Mouse (Mus musculus) lung, postnatal 36 days (tissue): Measurements from ENCODE around the gene Arid2.
"Not testable (repeated sequence)": the region's sequence is repeated elsewhere in the genome, so short reads cannot be mapped to it uniquely, and the experiment has no call there.

Experiments used
- DNase-seq: peaks from one replicate; pipeline ENCODE4 v3.0.0; 2022; ENCODE audit warnings: mixed read lengths

The Arid2 gene

DNA sequence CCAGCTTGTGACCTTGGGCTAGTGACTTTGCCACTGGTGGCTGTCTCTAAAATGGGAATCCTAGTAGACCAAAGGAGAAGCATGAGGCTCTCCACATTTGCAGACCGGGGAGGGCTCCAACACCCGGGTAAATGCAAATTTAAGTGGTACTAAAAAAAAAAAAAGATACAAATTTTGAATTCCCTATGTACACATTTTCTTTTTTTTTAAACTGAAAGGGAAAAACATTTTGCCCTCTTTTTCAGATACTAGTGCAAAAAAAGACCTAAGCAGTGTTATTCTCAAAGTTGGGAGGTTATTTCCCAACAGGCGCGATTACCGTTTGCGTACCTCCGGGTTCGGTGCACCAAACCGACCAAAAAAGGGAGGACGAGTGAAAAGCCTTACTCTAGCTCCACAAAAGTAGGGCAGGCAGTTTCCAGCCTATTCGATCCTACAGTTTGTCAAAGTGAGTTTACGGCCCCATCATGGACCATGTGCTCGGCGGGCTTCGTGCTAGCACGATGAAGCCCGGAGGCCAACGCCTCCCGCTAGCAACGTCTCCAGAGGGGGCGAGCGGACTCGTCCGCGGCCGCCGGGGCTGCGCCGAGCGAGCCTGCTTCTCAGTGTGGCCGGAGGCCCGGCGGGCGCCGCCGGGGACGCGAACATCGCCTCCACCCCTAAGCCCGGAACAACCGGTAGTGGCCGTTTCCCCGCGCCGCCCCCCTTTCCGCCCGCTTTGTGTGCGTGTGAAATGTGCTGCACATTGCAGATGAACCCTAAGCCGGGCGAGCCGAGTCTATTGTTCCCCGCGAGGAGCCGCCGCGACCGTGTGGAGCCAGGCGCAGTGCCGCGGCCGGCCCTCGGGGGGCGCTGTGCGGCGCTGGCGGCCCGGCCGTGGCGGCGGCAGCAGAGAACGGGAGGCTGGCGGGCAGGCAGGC, 1.0 kb upstream of the Arid2 start:
- DNase-seq = peak; percentile 98

DNA sequence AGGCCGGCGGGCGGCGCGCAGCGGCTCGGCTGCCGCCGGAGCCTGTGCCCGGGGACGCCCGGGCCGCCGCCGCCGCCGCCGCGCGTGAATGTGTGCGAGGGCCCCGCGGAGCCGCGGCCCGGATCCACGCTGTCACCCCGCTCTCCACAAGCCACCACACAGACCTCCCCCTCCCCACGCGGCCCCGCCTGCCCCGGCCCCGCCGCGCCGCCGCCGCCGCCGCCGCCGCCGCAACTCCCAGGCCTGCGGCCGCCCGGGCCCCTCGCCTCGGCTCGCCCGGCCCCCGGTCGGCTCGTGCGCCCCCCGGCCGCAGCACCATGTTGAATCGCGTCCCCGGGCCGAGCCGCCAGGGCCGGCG, 404 bp upstream of the Arid2 start:
- DNase-seq = no peak

DNA sequence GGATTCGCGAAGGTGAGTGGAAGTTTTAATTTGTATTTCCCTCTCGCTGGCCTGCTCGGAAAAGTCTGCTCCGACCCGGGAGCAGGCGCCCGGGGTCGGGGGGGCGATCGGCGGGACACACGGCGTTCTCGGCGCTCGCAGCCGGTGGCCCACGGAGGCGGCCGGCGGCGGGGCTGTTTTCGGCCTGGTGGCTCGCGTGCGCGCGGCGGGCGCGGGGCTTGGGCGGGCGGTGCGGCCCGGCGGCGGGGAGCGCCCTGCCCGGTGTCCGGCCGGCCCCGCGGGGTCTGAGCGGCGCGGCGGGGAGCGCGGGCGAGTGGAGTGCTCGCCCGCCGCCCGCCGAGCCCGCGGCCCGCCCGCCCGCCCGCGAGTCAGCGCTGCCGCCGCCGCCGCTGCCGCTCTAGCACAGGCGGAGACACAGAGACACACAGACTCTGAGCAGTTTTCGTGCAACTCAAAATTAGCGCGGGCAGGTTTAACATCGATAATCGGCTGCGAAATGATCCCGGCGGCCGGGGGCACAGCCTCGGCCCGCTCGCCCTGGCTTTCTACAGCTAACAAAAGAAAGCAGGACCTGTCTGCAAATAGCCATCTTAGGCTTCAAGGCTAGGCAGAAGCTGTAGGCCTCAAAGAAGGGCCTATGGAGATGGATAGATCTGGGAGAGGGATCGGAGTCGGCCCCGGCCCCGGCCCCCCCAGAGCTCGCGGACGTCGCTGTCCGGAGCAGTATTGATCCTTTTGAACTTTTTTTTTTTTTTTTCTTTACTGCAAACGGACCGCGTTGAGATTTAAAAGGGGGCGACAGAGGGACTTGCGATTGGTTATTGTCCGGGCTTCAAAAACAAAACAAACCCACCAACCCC, 888 bp downstream of the Arid2 start:
- DNase-seq = peak; percentile 47

DNA sequence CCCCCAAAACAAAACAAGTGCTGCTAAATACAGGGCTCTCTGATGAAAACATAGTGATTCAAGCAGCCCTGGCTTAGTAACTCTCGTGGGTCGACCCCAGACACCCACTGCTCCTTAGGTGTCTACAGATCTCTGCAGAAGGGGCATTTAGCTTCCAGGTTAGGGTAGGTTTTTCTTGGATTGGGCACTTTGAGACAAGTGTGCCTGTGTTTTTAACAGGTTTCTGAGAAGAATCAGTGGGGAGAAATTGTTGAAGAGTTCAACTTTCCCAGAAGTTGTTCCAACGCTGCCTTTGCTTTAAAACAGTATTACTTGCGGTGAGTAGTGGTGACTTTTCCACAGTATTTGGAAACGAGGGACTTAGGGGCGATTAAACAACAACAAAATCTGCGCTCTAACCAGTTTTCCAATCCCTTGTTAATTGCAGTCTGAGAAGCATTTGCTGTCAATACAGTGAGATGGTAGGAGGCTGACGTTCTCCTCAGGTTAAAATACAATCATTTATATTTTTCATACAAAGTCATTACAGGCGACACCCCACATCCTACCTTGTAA, 1.6 kb downstream of the Arid2 start:
- no peak for DNase-seq

- DNase-seq = no peak
Measured at GRCm38 (mm10) chr15:96290001-96290400, 2.7 kb downstream of the Arid2 start.

- DNase-seq = no peak
Measured at GRCm38 (mm10) chr15:96293444-96293843, 6.1 kb downstream of the Arid2 start.

GRCm38 (mm10) chr15:96297078-96297590, 9.8 kb downstream of the Arid2 start:
- no peak for DNase-seq

DNA sequence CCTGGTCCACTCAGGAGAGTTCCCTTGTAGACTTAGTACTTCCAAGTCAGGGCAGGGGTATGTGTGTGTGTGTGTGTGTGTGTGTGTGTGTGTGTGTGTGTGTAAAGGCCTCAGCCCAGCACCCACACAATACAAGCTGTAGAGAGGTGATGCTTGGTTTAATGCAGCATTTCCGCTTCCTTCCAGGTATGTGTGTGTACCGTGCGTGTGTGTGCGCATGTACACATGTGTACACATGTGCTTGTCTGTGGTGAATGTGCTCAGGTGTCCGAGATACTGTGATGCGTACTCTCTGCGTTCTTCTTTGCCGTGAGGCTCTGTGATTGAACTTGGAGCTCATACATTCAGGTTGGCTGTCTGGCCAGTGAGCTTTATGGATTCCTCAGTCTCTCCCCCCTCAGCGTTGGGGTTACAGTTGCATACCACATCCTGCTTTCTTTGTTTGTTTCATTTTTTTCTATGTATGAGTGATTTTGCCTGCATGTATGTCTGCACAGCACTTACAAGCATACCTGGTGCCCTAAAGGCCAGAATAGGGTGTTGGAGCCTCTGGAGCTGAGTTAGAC, 10.4 kb downstream of the Arid2 start:
- DNase-seq = no peak

- DNase-seq = no peak
Measured at GRCm38 (mm10) chr15:96309310-96309709, 22.0 kb downstream of the Arid2 start.

GRCm38 (mm10) chr15:96312902-96313301, 25.6 kb downstream of the Arid2 start:
- no peak for DNase-seq

GRCm38 (mm10) chr15:96315664-96316063, 28.3 kb downstream of the Arid2 start:
- peak; percentile 60 for DNase-seq

DNA sequence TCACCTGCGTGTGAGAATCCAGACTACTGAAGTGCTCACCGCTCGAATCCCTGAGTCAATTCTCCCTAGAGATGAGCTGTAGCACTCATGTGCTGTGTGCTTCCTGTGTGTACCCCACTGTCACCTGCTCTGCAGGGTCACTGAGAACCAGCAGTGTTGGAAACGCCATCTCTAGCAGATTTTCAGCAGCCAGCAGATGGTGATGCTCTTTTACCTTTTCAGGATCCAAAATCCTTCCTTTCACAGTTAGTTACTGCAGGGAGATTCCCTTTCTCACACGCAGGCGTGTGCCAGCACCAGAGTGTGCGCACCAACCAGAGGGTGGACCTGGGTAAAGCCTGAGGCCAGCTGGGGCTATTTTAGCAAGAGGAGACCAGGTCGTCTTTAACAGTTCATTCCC, 32.0 kb downstream of the Arid2 start:
- no peak for DNase-seq

GRCm38 (mm10) chr15:96325726-96326328, 38.5 kb downstream of the Arid2 start:
- peak; percentile 91 for DNase-seq

GRCm38 (mm10) chr15:96328722-96329121, 41.4 kb downstream of the Arid2 start:
- DNase-seq = not testable (repeated sequence)

GRCm38 (mm10) chr15:96330536-96330935, 43.2 kb downstream of the Arid2 start:
- DNase-seq = no peak

GRCm38 (mm10) chr15:96332468-96333213, 45.3 kb downstream of the Arid2 start:
- DNase-seq = no peak

DNA sequence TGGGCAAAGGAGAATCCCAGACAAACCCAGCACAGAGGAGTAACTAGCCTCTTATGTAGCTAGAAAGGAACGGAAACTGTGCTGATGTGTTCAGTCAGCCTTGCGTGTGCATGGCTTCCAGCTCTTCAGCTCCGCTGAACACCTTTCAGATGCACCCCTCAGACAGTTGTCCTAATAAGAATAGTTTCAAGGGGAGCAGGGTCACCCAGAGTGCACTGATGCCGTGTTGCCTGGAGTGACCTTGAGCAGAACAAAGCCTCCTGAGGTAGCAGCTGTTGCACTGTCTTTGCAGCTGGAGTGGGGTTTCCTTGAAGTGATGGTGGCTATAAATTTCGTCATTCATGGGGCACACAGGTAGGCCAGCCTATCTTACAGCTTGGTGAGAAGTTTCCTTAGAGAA, 46.0 kb downstream of the Arid2 start:
- no peak for DNase-seq

DNA sequence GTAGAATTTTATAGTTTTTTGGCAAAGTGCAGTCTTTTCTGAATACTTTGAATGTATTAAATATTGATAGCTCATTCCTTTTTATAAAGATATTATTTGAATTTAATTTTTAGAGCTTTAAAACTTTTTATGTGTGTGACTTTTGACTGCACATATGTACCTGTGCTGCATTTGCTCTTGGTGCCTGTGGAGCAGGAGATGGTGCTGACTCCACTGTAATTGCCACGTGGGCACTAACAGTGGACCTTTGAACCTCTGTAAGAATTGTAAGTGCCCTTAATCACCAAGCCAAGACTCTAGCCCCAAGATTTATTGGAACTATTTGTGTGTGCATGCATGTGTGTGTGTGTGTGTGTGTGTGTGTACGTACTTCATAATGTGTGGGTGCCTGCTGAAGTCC, 53.6 kb downstream of the Arid2 start:
- DNase-seq = no peak

GRCm38 (mm10) chr15:96342097-96342496, 54.8 kb downstream of the Arid2 start:
- no peak for DNase-seq

- no peak for DNase-seq
Measured at GRCm38 (mm10) chr15:96342871-96343270, 55.6 kb downstream of the Arid2 start.

DNA sequence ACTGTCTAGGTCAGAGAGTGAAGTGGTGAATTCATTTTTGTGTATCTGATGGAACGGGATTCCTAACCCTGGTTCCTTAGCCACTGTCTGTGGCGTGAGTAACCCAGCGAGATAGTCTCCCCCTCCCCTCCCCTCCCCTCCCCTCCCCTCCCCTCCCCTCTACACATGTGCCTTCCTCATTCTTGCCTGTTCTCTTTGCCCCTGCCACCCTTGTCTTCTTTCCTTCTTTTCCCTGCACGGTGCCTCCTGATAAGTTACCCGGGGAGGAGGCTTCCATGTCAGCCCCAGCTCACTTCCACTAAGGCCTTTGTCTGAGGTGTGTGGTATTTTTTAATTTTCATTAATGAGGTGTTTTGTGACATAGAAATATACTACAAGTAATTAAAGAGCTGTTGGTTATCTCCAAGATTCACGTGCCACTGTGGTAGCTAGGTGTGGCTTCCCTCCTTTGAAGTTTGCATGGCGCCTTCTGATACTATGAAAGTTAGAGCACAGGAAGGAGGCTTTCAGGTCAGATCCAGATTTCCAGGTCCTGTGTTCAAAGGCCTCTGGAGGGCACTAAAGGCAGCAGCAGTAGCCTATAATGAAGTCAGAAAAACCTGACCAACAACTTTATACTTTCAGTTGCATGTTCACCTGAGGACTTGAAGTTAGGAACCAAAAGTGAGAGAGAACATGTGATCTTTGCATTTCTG, 57.4 kb downstream of the Arid2 start:
- peak; percentile 47 for DNase-seq
